Mouse (Mus musculus) midbrain, embryonic 12.5 days (tissue): Measurements from ENCODE around the gene Hsh2d. TPM values are rescaled to one million over a fixed set of nuclear protein-coding genes. Genes with fewer than 3 reads are reported as not detected.

Experiments used
- ATAC-seq: fragments of 200-750 bp; cut with Nextera tagmentation; 2 replicates; pipeline ENCODE4 v1.8.0; 2017; ENCODE audit warnings: low read depth, moderate TSS enrichment, moderate library complexity; ENCODE audit not compliant: low FRiP score
- H3K27ac ChIP-seq: fragments of 300-500 bp; sonication (generic); replicated peaks from 2 replicates; pipeline ENCODE4 v1.5.1; 2016; ENCODE audit warnings: mild to moderate bottlenecking
- H3K27me3 ChIP-seq: fragments of 300-500 bp; sonication (generic); 2 replicates; pipeline ENCODE4 v1.6.1; 2016; ENCODE audit warnings: mild to moderate bottlenecking
- H3K36me3 ChIP-seq: fragments of 300-500 bp; sonication (generic); 2 replicates; pipeline ENCODE4 v1.6.1; 2016
- H3K4me1 ChIP-seq: fragments of 300-500 bp; sonication (generic); 2 replicates; pipeline ENCODE4 v1.6.1; 2016
- H3K4me2 ChIP-seq: fragments of 300-500 bp; sonication (generic); replicated peaks from 2 replicates; pipeline ENCODE4 v1.6.1; 2016; ENCODE audit warnings: mild to moderate bottlenecking, moderate library complexity
- H3K4me3 ChIP-seq: fragments of 300-500 bp; sonication (generic); 2 replicates; pipeline ENCODE4 v1.5.1; 2016; ENCODE audit warnings: mild to moderate bottlenecking
- H3K9ac ChIP-seq: fragments of 300-500 bp; sonication (generic); replicated peaks from 2 replicates; pipeline ENCODE4 v1.6.1; 2016; ENCODE audit warnings: mild to moderate bottlenecking, moderate library complexity
- H3K9me3 ChIP-seq: fragments of 300-500 bp; sonication (generic); 2 replicates; pipeline ENCODE4 v1.6.1; 2016; ENCODE audit warnings: mild to moderate bottlenecking
- WGBS: fragments of 180-500 bp; shearing (Covaris S2); methylation state at CpG from one replicate; pipeline ENCODE4 v1.1.7; 2016; 5-methylcytosine and 5-hydroxymethylcytosine counted together
- polyA plus RNA-seq: library from polyadenylated mRNA; unstranded; fragments of >200 nt; fragmentation: Nextera tagmentation; extraction: Ambion mirVana; gene quantifications from 2 replicates; pipeline ENCODE4 v1.2.1, GENCODE M21; 2016

Gene Hsh2d
- polyA plus RNA-seq, 1 experiment from 2014 or later: not detected

DNA sequence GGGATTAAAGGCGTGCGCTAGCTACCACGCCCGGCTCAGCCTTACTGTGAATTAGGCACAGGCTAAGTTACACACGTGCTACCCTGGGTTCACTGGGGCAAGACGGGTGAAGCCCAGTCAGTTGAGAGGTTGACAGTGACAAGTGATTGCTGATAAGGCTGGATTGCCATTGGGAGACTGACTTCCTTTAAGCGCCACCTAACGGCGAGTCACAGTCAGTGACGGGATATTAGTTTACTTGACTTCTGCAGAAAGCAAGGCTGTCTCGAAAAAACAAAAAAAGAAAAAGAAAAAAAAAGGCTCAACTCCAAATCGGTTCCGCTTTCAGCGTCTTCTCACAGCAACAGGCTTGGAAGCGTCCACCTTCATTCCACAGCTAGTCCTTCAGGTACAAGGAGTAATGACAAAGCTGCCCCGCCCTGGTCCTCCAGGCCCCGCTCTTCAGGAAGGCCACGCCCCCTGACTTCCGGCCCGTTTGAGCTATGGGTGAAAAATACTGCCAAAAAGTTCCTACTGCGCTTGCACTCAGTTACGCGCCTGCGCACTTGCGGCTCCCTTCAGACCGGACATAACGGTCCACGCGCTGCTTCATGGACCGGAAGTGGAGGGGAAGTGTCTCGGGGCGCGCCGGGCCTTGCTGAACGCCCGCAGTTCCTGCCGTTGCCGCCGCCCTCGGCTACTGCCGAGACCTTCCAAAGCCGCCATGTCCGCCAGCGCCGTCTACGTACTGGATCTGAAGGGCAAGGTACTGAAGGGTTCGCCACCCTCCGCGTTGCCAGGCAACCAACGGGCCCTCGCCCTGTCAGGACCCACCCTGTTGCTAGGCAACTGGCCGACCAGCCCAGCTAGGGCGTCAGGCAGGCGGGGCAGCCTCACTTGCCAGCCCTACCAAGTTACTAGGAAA is 50.3 kb downstream of the Hsh2d start, which contains the start of gene Ap1m1:
TSS of gene Ap1m1 (plus strand) at position 520 of the 904 bp plus-strand sequence.
- H3K9me3 ChIP-seq: no peaks in the 10 kb centered on the region
- ATAC-seq: peak; percentile 97
- under 1% methylated on average over 54 of the region's 54 CpGs for WGBS

GRCm38 (mm10) chr8:72240403-72240763 is 50.9 kb downstream of the Hsh2d start:
- under 1% methylated on average over 24 of the region's 24 CpGs for WGBS
- peak overlapping the region; percentile 95 for H3K27ac ChIP-seq
- H3K4me2 ChIP-seq: peak overlapping the region; percentile 60
- peak overlapping the region; percentile 54 for H3K9ac ChIP-seq
- no peak for ATAC-seq
- H3K4me1 ChIP-seq: peaks cover 16% of the 10 kb centered on the region
- H3K27me3 ChIP-seq: no peaks in the 10 kb centered on the region
- peak overlapping the region; percentile 64 for H3K4me3 ChIP-seq
- no peaks in the 10 kb centered on the region for H3K9me3 ChIP-seq
- peaks cover 7% of the 10 kb centered on the region for H3K36me3 ChIP-seq

More for the DNA sequence above, 50.3 kb downstream of the Hsh2d start, which contains the start of gene Ap1m1:
- Histone ChIP-seq H3K27me3 (no peaks in the 10 kb centered on the region), H3K27ac (peak within 1 kb of the TSS; percentile 95), H3K4me2 (peak within 1 kb of the TSS; percentile 60), H3K4me1 (peaks cover 16% of the 10 kb centered on the region), H3K36me3 (peaks cover 7% of the 10 kb centered on the region), H3K9ac (peak within 1 kb of the TSS; percentile 54), H3K4me3 (peak within 1 kb of the TSS; percentile 64)

- peaks cover 8% of the 10 kb centered on the region for H3K36me3 ChIP-seq
- H3K27ac ChIP-seq: peak overlapping the region; percentile 95; the same call in 1 of the 2 replicates
- ATAC-seq: no peak
- peak overlapping the region; percentile 64 for H3K4me3 ChIP-seq
- WGBS: 76% methylated on average over 7 of the region's 7 CpGs
- no peaks in the 10 kb centered on the region for H3K9me3 ChIP-seq
- H3K4me1 ChIP-seq: peaks cover 16% of the 10 kb centered on the region
- H3K9ac ChIP-seq: peak overlapping the region; percentile 54
- H3K27me3 ChIP-seq: no peaks in the 10 kb centered on the region
- H3K4me2 ChIP-seq: peak overlapping the region; percentile 60
These were observed 51.5 kb downstream of the Hsh2d start for GRCm38 (mm10) chr8:72240951-72241350.

DNA sequence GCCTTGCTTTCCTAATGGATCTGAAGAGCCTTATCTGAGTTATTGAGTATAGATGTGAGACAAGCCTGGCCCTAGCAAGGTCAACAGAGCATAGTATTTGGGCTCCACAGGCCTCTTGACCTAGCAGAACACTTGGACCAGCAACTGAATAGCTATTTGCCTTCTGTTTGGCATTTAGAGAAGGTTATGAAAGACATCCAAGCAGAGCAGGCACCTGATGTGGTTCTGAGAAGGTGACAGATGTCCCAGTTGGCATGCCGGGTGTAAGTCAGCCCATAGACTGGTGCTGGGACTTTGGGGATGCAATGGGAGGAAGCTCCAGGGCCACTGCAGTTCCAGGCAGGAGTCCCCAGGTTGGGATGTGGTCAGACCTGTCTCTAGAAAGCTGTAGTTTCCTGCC is 52.8 kb downstream of the Hsh2d start:
- no peak overlapping the region for H3K4me2 ChIP-seq
- WGBS: 100% methylated on average over 1 of the region's 1 CpGs
- peaks cover 21% of the 10 kb centered on the region for H3K36me3 ChIP-seq
- H3K9ac ChIP-seq: no peak overlapping the region
- ATAC-seq: no peak
- H3K9me3 ChIP-seq: no peaks in the 10 kb centered on the region
- H3K4me1 ChIP-seq: peaks cover 16% of the 10 kb centered on the region
- no peaks in the 10 kb centered on the region for H3K27me3 ChIP-seq
- H3K27ac ChIP-seq: no peak overlapping the region
- H3K4me3 ChIP-seq: no peak overlapping the region

GRCm38 (mm10) chr8:72244610-72245009 is 55.2 kb downstream of the Hsh2d start:
- Histone ChIP-seq H3K27ac (no peak overlapping the region), H3K9me3 (no peaks in the 10 kb centered on the region), H3K4me3 (no peak overlapping the region), H3K4me1 (peaks cover 16% of the 10 kb centered on the region), H3K36me3 (peaks cover 36% of the 10 kb centered on the region), H3K4me2 (no peak overlapping the region), H3K9ac (no peak overlapping the region), H3K27me3 (no peaks in the 10 kb centered on the region)
- ATAC-seq: no peak
- 88% methylated on average over 2 of the region's 2 CpGs for WGBS

Other genes starting within 250 kb of the Hsh2d start
- gene Zfp961, start 238.6 kb upstream of the Hsh2d start, polyA plus RNA-seq: 20.6 and 23.6 TPM in 2 replicates
- 0.63 and 1.2 TPM in 2 replicates for gene Cyp4f18, start 180.0 kb upstream of the Hsh2d start, polyA plus RNA-seq
- gene Olfr372, start 148.4 kb upstream of the Hsh2d start, polyA plus RNA-seq: not detected in 2 replicates
- not detected in 2 replicates for gene Olfr373, start 106.5 kb upstream of the Hsh2d start, polyA plus RNA-seq
- not detected in 2 replicates for gene Olfr374, start 82.6 kb upstream of the Hsh2d start, polyA plus RNA-seq
- 415 and 450 TPM in 2 replicates for gene Tpm4, start 54.7 kb upstream of the Hsh2d start, polyA plus RNA-seq
- 113 and 122 TPM in 2 replicates for gene Rab8a, start 28.4 kb upstream of the Hsh2d start, polyA plus RNA-seq
- 0.13 TPM in 1 of 2 replicates, not detected in the other for gene Cib3, start 23.2 kb downstream of the Hsh2d start, polyA plus RNA-seq
- not detected in 2 replicates for gene Gm11034, start 24.0 kb downstream of the Hsh2d start, polyA plus RNA-seq
- gene Fam32a, start 30.1 kb downstream of the Hsh2d start, polyA plus RNA-seq: 87.2 and 89.6 TPM in 2 replicates
- 210 and 211 TPM in 2 replicates for gene Ap1m1, start 50.4 kb downstream of the Hsh2d start, polyA plus RNA-seq
- 25.7 and 32.3 TPM in 2 replicates for gene Gm10282, start 115.6 kb downstream of the Hsh2d start, polyA plus RNA-seq
- gene Klf2, start 129.4 kb downstream of the Hsh2d start, polyA plus RNA-seq: 8.8 and 9.2 TPM in 2 replicates
- 72.9 and 73.2 TPM in 2 replicates for gene Eps15l1, start 231.8 kb downstream of the Hsh2d start, polyA plus RNA-seq